Mouse (Mus musculus) kidney, embryonic 15.5 days (tissue): ENCODE data around the gene Ms4a5. TPM values are rescaled to one million over a fixed set of nuclear protein-coding genes. Genes with fewer than 3 reads are reported as not detected.

Source experiments
- polyA plus RNA-seq: library from polyadenylated mRNA; unstranded; fragments of >200 nt; fragmentation: Nextera tagmentation; extraction: Ambion mirVana; gene quantifications from 2 replicates; pipeline ENCODE4 v1.2.1, GENCODE M21; 2015

Ms4a5 gene
- polyA plus RNA-seq, 1 experiment from 2014 or later, result not detected

Other genes starting within 250 kb of the Ms4a5 start
- 2.4 TPM in 1 of 2 replicates, not detected in the other for gene Ms4a8a, start 202.8 kb downstream of the Ms4a5 start, polyA plus RNA-seq
- not detected in 2 replicates for gene 1700017D01Rik, start 153.0 kb downstream of the Ms4a5 start, polyA plus RNA-seq
- not detected in 2 replicates for gene 1700025F22Rik, start 118.6 kb downstream of the Ms4a5 start, polyA plus RNA-seq
- not detected in 2 replicates for gene Ms4a13, start 87.1 kb downstream of the Ms4a5 start, polyA plus RNA-seq
- gene Ms4a12, start 51.4 kb downstream of the Ms4a5 start, polyA plus RNA-seq, result 0.09 TPM in 1 of 2 replicates, not detected in the other
- gene Ms4a1, start 17.6 kb downstream of the Ms4a5 start, polyA plus RNA-seq, result not detected in 2 replicates
- 0.06 TPM in 2 replicates for gene Ms4a14, start 30.6 kb upstream of the Ms4a5 start, polyA plus RNA-seq
- 5.1 TPM in 2 replicates for gene Ms4a7, start 52.3 kb upstream of the Ms4a5 start, polyA plus RNA-seq
- 3.9 and 6.2 TPM in 2 replicates for gene Ms4a4a, start 91.7 kb upstream of the Ms4a5 start, polyA plus RNA-seq
- 1.1 and 1.9 TPM in 2 replicates for gene Ms4a4c, start 120.9 kb upstream of the Ms4a5 start, polyA plus RNA-seq
- 0.06 TPM in 1 of 2 replicates, not detected in the other for gene Ms4a4b, start 159.7 kb upstream of the Ms4a5 start, polyA plus RNA-seq
- 5.1 and 5.2 TPM in 2 replicates for gene Ms4a6c, start 185.5 kb upstream of the Ms4a5 start, polyA plus RNA-seq
- gene Gm8369, start 202.1 kb upstream of the Ms4a5 start, polyA plus RNA-seq, result not detected in 2 replicates
- gene Ms4a6b, start 232.6 kb upstream of the Ms4a5 start, polyA plus RNA-seq, result 3.8 TPM in 2 replicates